Mouse (Mus musculus) MEL (cell line): Measurements from ENCODE around the gene Fam171a1. TPM values are rescaled to one million over a fixed set of nuclear protein-coding genes. Genes with fewer than 3 reads are reported as not detected.
"Not testable (repeated sequence)": the region's sequence is repeated elsewhere in the genome, so short reads cannot be mapped to it uniquely, and the experiment has no call there.

Experiments
- DNase-seq: peaks from one replicate; pipeline ENCODE4 v3.0.0; 2011; ENCODE audit warnings: low read depth, low spot score
- H3K27ac ChIP-seq: 2 replicates; pipeline ENCODE4 v1.5.1; 2012; ENCODE audit warnings: low read depth, mild to moderate bottlenecking, control low read depth, low read length, moderate library complexity; ENCODE audit not compliant: control insufficient read depth
- H3K27me3 ChIP-seq, 2 experiments: fragments of 150-350 bp in 1 of 2; sonication (generic) in 1 of 2; 2 replicates each; pipeline ENCODE4 v1.6.1; 2012; ENCODE audit warnings: low read length in 2 of 2, mild to moderate bottlenecking in 2 of 2, improper control_type of control experiment in 1 of 2, moderate library complexity in 1 of 2; ENCODE audit not compliant: insufficient read depth in 2 of 2, control insufficient read depth in 1 of 2
- H3K36me3 ChIP-seq, 2 experiments: 2 replicates each; pipeline ENCODE4 v1.6.1; 2012 to 2014; ENCODE audit warnings: low read length in 2 of 2, improper control_type of control experiment in 1 of 2, inconsistent platforms in 1 of 2, mild to moderate bottlenecking in 1 of 2; ENCODE audit not compliant: insufficient read depth in 2 of 2, control insufficient read depth in 1 of 2
- H3K4me1 ChIP-seq, 2 experiments: fragments of 150-350 bp in 1 of 2; sonication (generic) in 1 of 2; 2 replicates each; pipeline ENCODE4 v1.6.1; 2012; ENCODE audit warnings: low read length in 2 of 2, improper control_type of control experiment in 1 of 2, mild to moderate bottlenecking in 1 of 2; ENCODE audit not compliant: insufficient read depth in 2 of 2, control insufficient read depth in 1 of 2
- H3K4me3 ChIP-seq, 2 experiments: fragments of 150-350 bp in 1 of 2; sonication (generic) in 1 of 2; 2 replicates each; pipeline ENCODE4 v1.5.1; 2012; ENCODE audit warnings: low read depth in 2 of 2, low read length in 2 of 2, mild to moderate bottlenecking in 2 of 2, moderate library complexity in 2 of 2, control low read depth in 1 of 2, improper control_type of control experiment in 1 of 2; ENCODE audit not compliant: control insufficient read depth in 1 of 2, insufficient read depth in 1 of 2
- H3K79me2 ChIP-seq: 2 replicates; pipeline ENCODE4 v1.6.1; 2012; ENCODE audit warnings: mild to moderate bottlenecking, low read length, moderate library complexity; ENCODE audit not compliant: control insufficient read depth, poor library complexity, insufficient read depth
- H3K9ac ChIP-seq: 2 replicates; pipeline ENCODE4 v1.6.1; 2012; ENCODE audit warnings: low read depth, mild to moderate bottlenecking, control low read depth, low read length, moderate library complexity; ENCODE audit not compliant: control insufficient read depth, poor library complexity, severe bottlenecking
- H3K9me3 ChIP-seq: fragments of 150-350 bp; sonication (generic); replicated peaks from 2 replicates; pipeline ENCODE4 v1.6.1; 2012; ENCODE audit warnings: mild to moderate bottlenecking, low read length, improper control_type of control experiment, moderate library complexity; ENCODE audit not compliant: insufficient read depth
- CHD2 ChIP-seq: IDR thresholded peaks from 2 replicates; pipeline ENCODE4 v1.6.1; 2011; ENCODE audit warnings: low read length, improper control_type of control experiment
- CTCF ChIP-seq, 3 experiments: IDR thresholded peaks in 2 of 3; conservative IDR thresholded peaks in 1 of 3; 2 replicates each; pipeline ENCODE4 v1.5.1; 2011 to 2012; ENCODE audit warnings: low read length in 3 of 3, low read depth in 2 of 3, mild to moderate bottlenecking in 2 of 3, improper control_type of control experiment in 1 of 3, inconsistent platforms in 1 of 3, mixed read lengths in 1 of 3, moderate library complexity in 1 of 3; ENCODE audit not compliant: control insufficient read depth in 1 of 3, insufficient read depth in 1 of 3, poor library complexity in 1 of 3, severe bottlenecking in 1 of 3
- MAZ ChIP-seq: IDR thresholded peaks from 2 replicates; pipeline ENCODE4 v1.6.1; 2012; ENCODE audit warnings: low read depth, mild to moderate bottlenecking, inconsistent platforms, low read length, improper control_type of control experiment
- MYB ChIP-seq: IDR thresholded peaks from 2 replicates; pipeline ENCODE4 v1.6.1; 2011; ENCODE audit warnings: mild to moderate bottlenecking, low read depth, low read length, improper control_type of control experiment
- POLR2AphosphoS5 ChIP-seq: IDR thresholded peaks from 2 replicates; pipeline ENCODE4 v1.6.1; 2012; ENCODE audit warnings: low read depth, borderline replicate concordance, mild to moderate bottlenecking, inconsistent platforms, low read length, moderate library complexity, mixed read lengths
- RAD21 ChIP-seq: IDR thresholded peaks from 2 replicates; pipeline ENCODE4 v1.6.1; 2011; ENCODE audit warnings: mild to moderate bottlenecking, low read depth, low read length, improper control_type of control experiment
- SMC3 ChIP-seq: IDR thresholded peaks from 2 replicates; pipeline ENCODE4 v1.6.1; 2011; ENCODE audit warnings: low read depth, low read length, improper control_type of control experiment
- TBP ChIP-seq: IDR thresholded peaks from 2 replicates; pipeline ENCODE4 v1.8.0; 2011; ENCODE audit warnings: low read depth, low read length, improper control_type of control experiment
- UBTF ChIP-seq: IDR thresholded peaks from 2 replicates; pipeline ENCODE4 v1.6.1; 2012; ENCODE audit warnings: low read depth, mild to moderate bottlenecking, inconsistent platforms, low read length, improper control_type of control experiment, moderate library complexity, borderline replicate concordance; ENCODE audit not compliant: insufficient read depth
- USF1 ChIP-seq: IDR thresholded peaks from 2 replicates; pipeline ENCODE4 v1.6.1; 2014; ENCODE audit warnings: low read depth, mild to moderate bottlenecking, inconsistent platforms, low read length, improper control_type of control experiment, moderate library complexity
- ZC3H11A ChIP-seq: IDR thresholded peaks from 2 replicates; pipeline ENCODE4 v1.6.1; 2012; ENCODE audit warnings: low read depth, mild to moderate bottlenecking, inconsistent platforms, low read length, improper control_type of control experiment
- ZNF384 ChIP-seq: IDR thresholded peaks from 2 replicates; pipeline ENCODE4 v1.6.1; 2012; ENCODE audit warnings: low read depth, mild to moderate bottlenecking, inconsistent platforms, low read length, improper control_type of control experiment
- polyA plus RNA-seq, 2 experiments: library from polyadenylated mRNA; stranded (reverse) in 1 of 2; unstranded in 1 of 2; fragments of >175 nt in 1 of 2; fragments of >200 nt in 1 of 2; gene quantifications; 2 replicates each; pipeline versions ENCODE4 v1.2.1 to v1.2.4; 2012; ENCODE audit warnings: low replicate concordance in 2 of 2, low read depth in 1 of 2; ENCODE audit not compliant: insufficient read length in 2 of 2, insufficient read depth in 1 of 2, missing spikeins in 1 of 2
- total RNA-seq: library from RNA; depleted of rRNA; stranded (reverse); fragments of 300-350 nt; gene quantifications from 2 replicates; pipeline ENCODE4 v1.2.3, GENCODE M21; 2012

The Fam171a1 gene
- total and polyA plus RNA-seq, 3 experiments = not detected

DNA sequence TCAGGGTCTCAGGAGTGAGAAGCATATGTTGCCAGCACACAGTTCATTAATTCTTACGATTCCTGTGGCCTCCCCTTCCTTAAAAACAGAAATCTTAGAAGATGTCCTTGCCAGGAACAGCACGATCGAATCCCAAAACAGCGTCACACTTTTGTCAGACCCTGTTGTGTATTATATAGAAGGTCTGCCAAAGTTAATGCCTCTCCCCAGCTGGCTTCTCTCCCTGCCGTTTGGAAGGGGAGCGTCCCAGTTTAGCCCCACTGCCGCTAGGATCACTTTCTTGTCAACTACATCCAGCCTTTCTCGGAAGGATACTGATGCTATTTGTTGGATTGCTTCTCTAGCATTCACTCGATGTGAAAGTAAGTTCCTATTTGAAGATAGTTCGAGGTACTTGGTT is 102.6 kb downstream of the Fam171a1 start:
- no peaks in the 10 kb centered on the region for H3K4me1 ChIP-seq
- H3K9me3 ChIP-seq = no peaks in the 10 kb centered on the region
- H3K79me2 ChIP-seq = no peaks in the 10 kb centered on the region
- no peak overlapping the region for H3K9ac ChIP-seq
- TF ChIP-seq MAZ (no peak), USF1 (no peak), MYB (no peak), CHD2 (no peak), ZC3H11A (no peak)
- TF ChIP-seq, all 39 proteins: peak for 0
- Histone ChIP-seq H3K4me3 (no peak overlapping the region), H3K27ac (no peak overlapping the region), H3K27me3 (no peaks in the 10 kb centered on the region), H3K36me3 (no peaks in the 10 kb centered on the region)
- DNase-seq = no peak

DNA sequence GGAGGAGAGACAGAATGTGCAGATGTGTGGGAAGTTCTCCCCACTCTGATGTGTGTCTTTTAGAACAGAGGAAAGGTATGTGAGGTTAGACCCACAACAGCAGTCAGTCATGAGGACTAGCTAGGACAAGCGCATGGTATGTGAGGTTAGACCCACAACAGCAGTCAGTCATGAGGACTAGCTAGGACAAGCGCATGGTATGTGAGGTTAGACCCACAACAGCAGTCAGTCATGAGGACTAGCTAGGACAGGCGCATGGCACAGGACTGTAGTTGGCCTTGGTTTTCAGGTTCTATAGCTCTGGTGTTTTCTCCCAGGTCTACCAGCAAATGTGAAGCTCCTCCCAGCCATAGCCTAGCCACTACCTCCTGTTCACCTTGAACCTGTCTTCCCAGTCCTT is 103.6 kb downstream of the Fam171a1 start:
- not testable (repeated sequence) for H3K36me3 ChIP-seq, H3K9me3 ChIP-seq, H3K4me3 ChIP-seq, H3K27ac ChIP-seq, H3K4me1 ChIP-seq, H3K79me2 ChIP-seq, DNase-seq, H3K27me3 ChIP-seq, H3K9ac ChIP-seq

DNA sequence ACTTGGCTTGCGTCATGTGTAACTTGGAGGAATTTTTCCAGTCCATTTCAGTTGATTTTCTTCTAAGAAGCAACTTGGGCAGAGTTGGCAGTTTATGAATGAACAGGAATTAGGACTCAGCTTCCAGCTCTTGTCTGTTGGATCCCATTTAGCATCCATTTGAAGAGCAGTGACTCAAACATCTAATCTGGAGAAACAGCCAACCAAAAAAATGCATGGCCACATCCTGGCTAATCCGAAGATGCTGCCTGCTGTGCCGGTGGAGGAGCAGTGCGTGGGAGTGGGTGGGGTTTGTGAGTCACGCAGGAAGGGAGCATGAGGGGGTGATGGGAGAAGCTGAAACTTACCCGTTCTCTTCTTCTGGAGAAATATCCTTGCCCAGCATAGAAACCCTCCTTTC is 104.2 kb downstream of the Fam171a1 start:
- no peak for DNase-seq
- no peaks in the 10 kb centered on the region for H3K79me2 ChIP-seq
- no peaks in the 10 kb centered on the region for H3K27me3 ChIP-seq
- no peak overlapping the region for H3K27ac ChIP-seq
- H3K4me3 ChIP-seq = no peak overlapping the region
- no peaks in the 10 kb centered on the region for H3K36me3 ChIP-seq
- TF ChIP-seq UBTF (no peak), POLR2AphosphoS5 (no peak)
- no peaks in the 10 kb centered on the region for H3K4me1 ChIP-seq
- no peak overlapping the region for H3K9ac ChIP-seq
- H3K9me3 ChIP-seq = no peaks in the 10 kb centered on the region

DNA sequence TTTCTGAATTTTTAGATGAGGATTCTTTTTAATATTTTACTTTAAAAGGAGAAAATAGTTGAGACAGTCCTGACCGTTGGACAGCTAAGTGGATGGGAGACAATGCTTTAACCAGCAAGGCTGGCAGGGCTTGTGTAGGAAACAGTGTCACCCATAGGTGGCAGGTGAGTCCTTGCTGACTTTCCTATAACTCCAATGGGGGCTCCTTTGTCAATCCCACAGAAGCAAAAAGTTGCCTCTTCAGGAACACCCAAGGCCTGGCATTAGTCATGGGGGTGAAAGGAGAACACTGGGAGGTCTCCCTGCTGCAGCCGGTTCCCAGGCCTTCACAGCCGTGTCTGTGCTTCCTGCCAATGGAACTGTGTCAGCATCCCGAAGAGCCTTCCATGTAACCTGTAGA is 114.5 kb downstream of the Fam171a1 start:
- DNase-seq = peak; percentile 16
- peak in 1 of 3 experiments; percentile 21; a peak in 2 of 6 replicates for TF ChIP-seq CTCF (IDR thresholded peaks at IDR 0.05 in 2 of 3, conservative IDR thresholded peaks at IDR 0.05 in 1 of 3; ENCODE audit: control insufficient read depth in 1 of 3, insufficient read depth in 1 of 3, low read depth in 2 of 3, low read length in 3 of 3, poor library complexity in 1 of 3, severe bottlenecking in 1 of 3)
- 0 out of 2 replicates have a peak, but pooled peaks have one; percentile 7 for TF ChIP-seq SMC3
- no peak for TF ChIP-seq ZNF384
- TF ChIP-seq TBP = no peak
- peak; percentile 10 for TF ChIP-seq RAD21
- Histone ChIP-seq H3K4me3 (no peak overlapping the region), H3K79me2 (no peaks in the 10 kb centered on the region), H3K36me3 (no peaks in the 10 kb centered on the region), H3K9ac (no peak overlapping the region), H3K4me1 (no peaks in the 10 kb centered on the region), H3K27ac (no peak overlapping the region), H3K9me3 (no peaks in the 10 kb centered on the region), H3K27me3 (no peaks in the 10 kb centered on the region)
